Mouse (Mus musculus) adipocyte (in vitro differentiated cells): ENCODE measurements at regions not wholly inside any gene's neighbourhood (a gene's known extent, or its start where the extent isn't known, plus 50 kb on each side); places are given as distances from the start of the nearest gene placed in this dataset.
A peak's percentile ranks its signal among the peaks of the same experiment; 100 is the strongest.

Source experiments
- DNase-seq: peaks from one replicate; pipeline ENCODE4 v3.0.0-alpha.2; 2016; ENCODE audit warnings: low spot score

GRCm38 (mm10) chr6:39283761-39284415, 77.3 kb upstream of the Kdm7a start:
- DNase-seq = no peak

GRCm38 (mm10) chr6:39278317-39278716, 71.7 kb upstream of the Kdm7a start:
- DNase-seq = peak; percentile 76

GRCm38 (mm10) chr6:39274774-39275502, 68.3 kb upstream of the Kdm7a start:
- DNase-seq = peak; percentile 58

- DNase-seq = no peak
Measured at GRCm38 (mm10) chr6:39273427-39273826, 66.8 kb upstream of the Kdm7a start.

GRCm38 (mm10) chr6:39270457-39270856, 63.9 kb upstream of the Kdm7a start:
- no peak for DNase-seq

- DNase-seq = no peak
Measured at GRCm38 (mm10) chr6:39269706-39270105, 63.1 kb upstream of the Kdm7a start.

- peak; percentile 64 for DNase-seq
Measured at GRCm38 (mm10) chr6:39268647-39269428, 62.2 kb upstream of the Kdm7a start.

- no peak for DNase-seq
Measured at GRCm38 (mm10) chr6:39264722-39265121, 58.1 kb upstream of the Kdm7a start.

GRCm38 (mm10) chr6:39263615-39264014, 57.0 kb upstream of the Kdm7a start:
- no peak for DNase-seq

- peak; percentile 70 for DNase-seq
Measured at GRCm38 (mm10) chr6:39261951-39262350, 55.4 kb upstream of the Kdm7a start.

GRCm38 (mm10) chr6:39260480-39260879, 53.9 kb upstream of the Kdm7a start:
- no peak for DNase-seq

GRCm38 (mm10) chr6:39259129-39259528, 52.5 kb upstream of the Kdm7a start:
- DNase-seq = no peak

- DNase-seq = no peak
Measured at GRCm38 (mm10) chr6:39258656-39259055, 52.1 kb upstream of the Kdm7a start.

- no peak for DNase-seq
Measured at GRCm38 (mm10) chr6:39257667-39258395, 51.2 kb upstream of the Kdm7a start.

- no peak for DNase-seq
Measured at GRCm38 (mm10) chr6:39257111-39257571, 50.6 kb upstream of the Kdm7a start.

- DNase-seq = no peak
Measured at GRCm38 (mm10) chr6:39256304-39257103, 49.9 kb upstream of the Kdm7a start.
